Mouse (Mus musculus) small intestine, adult 2 months (tissue): Measurements from ENCODE around the gene Rnf167.

Source experiments
- CTCF ChIP-seq: fragments of 200-500 bp; IDR thresholded peaks from 2 replicates; pipeline ENCODE4 v1.5.1; 2012; ENCODE audit warnings: low read depth, mild to moderate bottlenecking, control low read depth, inconsistent platforms, low read length, moderate library complexity, mixed read lengths; ENCODE audit not compliant: insufficient replicate concordance, insufficient read length; ENCODE audit errors: extremely low read depth
- POLR2A ChIP-seq: fragments of 200-500 bp; IDR thresholded peaks from 2 replicates; pipeline ENCODE4 v1.6.1; 2012; ENCODE audit warnings: low read depth, mild to moderate bottlenecking, control low read depth, inconsistent platforms, low read length, moderate library complexity

GRCm38 (mm10) chr11:70658942-70659341, 11.9 kb downstream of the Rnf167 start:
- TF ChIP-seq CTCF (no peak), POLR2A (no peak)
